Mouse (Mus musculus) heart, embryonic 16.5 days (tissue): ENCODE data around the gene Ccdc162. TPM values are rescaled to one million over a fixed set of nuclear protein-coding genes. Genes with fewer than 3 reads are reported as not detected.

Experiments used
- ATAC-seq: fragments of 200-750 bp; cut with Nextera tagmentation; replicated peaks from 2 replicates; pipeline ENCODE4 v1.8.0; 2017; ENCODE audit warnings: moderate number of reproducible peaks; ENCODE audit not compliant: insufficient read depth, low FRiP score; ENCODE audit errors: extremely low read depth
- H3K27ac ChIP-seq: fragments of 300-500 bp; sonication (generic); 2 replicates; pipeline ENCODE4 v1.5.1; 2014; ENCODE audit warnings: mild to moderate bottlenecking, low read length, control low read depth, moderate library complexity
- H3K27me3 ChIP-seq: fragments of 300-500 bp; sonication (generic); 2 replicates; pipeline ENCODE4 v1.6.1; 2014; ENCODE audit warnings: low read length, mixed read lengths; ENCODE audit not compliant: control insufficient read depth, insufficient read depth
- H3K36me3 ChIP-seq: fragments of 300-500 bp; sonication (generic); 2 replicates; pipeline ENCODE4 v1.6.1; 2014; ENCODE audit not compliant: control insufficient read depth, insufficient read depth
- H3K4me1 ChIP-seq: fragments of 300-500 bp; sonication (generic); 2 replicates; pipeline ENCODE4 v1.6.1; 2014; ENCODE audit warnings: low read length, mixed read lengths; ENCODE audit not compliant: control insufficient read depth, insufficient read depth
- H3K4me2 ChIP-seq: fragments of 300-500 bp; sonication (generic); 2 replicates; pipeline ENCODE4 v1.6.1; 2014; ENCODE audit warnings: low read depth, mild to moderate bottlenecking, control low read depth, low read length
- H3K4me3 ChIP-seq: fragments of 300-500 bp; sonication (generic); 2 replicates; pipeline ENCODE4 v1.5.1; 2014; ENCODE audit warnings: mild to moderate bottlenecking, control low read depth, low read length
- H3K9ac ChIP-seq: fragments of 300-500 bp; sonication (generic); 2 replicates; pipeline ENCODE4 v1.6.1; 2014; ENCODE audit warnings: low read length, control low read depth
- H3K9me3 ChIP-seq: fragments of 300-500 bp; sonication (generic); replicated peaks from 2 replicates; pipeline ENCODE4 v1.6.1; 2016; ENCODE audit warnings: low read length; ENCODE audit not compliant: control insufficient read depth
- WGBS: fragments of 180-500 bp; shearing (Covaris S2); extraction: QIAGEN DNeasy Blood & Tissue Kit; methylation state at CpG from one replicate; pipeline ENCODE4 v1.1.7; 2014; 5-methylcytosine and 5-hydroxymethylcytosine counted together
- polyA plus RNA-seq: library from polyadenylated mRNA; unstranded; fragments of >200 nt; fragmentation: Nextera tagmentation; extraction: Ambion mirVana; gene quantifications from 2 replicates; pipeline ENCODE4 v1.2.1, GENCODE M21; 2015

Gene Ccdc162
- 0.37 and 1.2 TPM in 2 replicates for polyA plus RNA-seq

DNA sequence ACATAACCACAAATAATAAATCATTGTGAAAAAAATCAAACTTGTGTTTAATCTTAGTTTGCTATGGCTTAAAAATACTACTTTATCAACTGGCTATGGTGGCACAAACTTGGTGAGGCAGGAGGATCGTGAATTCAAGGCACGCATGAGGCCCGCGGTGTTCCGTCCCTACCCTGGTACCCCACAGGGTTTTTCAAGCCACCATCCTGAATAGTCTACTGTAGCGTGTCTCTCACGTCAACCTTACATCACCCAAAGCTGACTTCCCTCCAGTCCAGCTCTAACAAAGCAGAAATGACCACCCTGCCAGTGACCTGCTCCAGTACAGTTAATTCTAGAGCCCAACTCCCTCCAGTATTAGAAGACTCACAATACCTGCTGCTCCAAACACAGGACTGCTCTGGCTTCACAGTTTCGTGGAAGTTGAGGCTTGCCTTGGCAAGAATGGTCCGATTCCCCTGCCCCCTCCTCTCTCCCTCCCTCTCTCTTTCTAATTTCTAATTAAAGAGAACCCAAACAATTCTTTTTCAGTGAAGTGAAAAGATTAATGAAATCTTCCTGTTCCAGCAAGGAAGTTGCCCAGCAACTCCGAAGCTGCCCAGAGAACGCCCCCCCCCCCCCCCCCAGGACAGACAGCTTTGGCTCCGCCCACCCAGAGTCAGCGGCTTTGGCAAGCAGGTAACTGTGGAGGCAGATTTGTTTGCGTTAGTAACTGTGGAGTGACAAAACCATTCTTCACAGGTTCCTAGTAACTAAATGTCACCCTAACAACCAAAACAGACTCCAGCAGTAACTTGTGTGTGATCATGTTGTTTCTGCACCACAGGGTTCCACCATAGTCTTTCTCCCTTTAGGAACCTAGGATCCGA, at the start of gene Ccdc162:
TSS of gene Ccdc162 (minus strand) at position 606 of the 869 bp plus-strand sequence.
- no peak within 1 kb of the TSS for H3K27ac ChIP-seq
- H3K9me3 ChIP-seq: no peaks in the 10 kb centered on the region
- no peak within 1 kb of the TSS for H3K9ac ChIP-seq
- no peak within 1 kb of the TSS for H3K4me2 ChIP-seq
- no peak within 1 kb of the TSS for H3K4me3 ChIP-seq
- peaks cover 7% of the 10 kb centered on the region; the same call in 1 of the 2 replicates for H3K36me3 ChIP-seq
- no peak for ATAC-seq
- H3K27me3 ChIP-seq: no peaks in the 10 kb centered on the region
- no peaks in the 10 kb centered on the region for H3K4me1 ChIP-seq
- 63% methylated on average over 15 of the region's 15 CpGs for WGBS

GRCm38 (mm10) chr10:41765586-41765985, 49.2 kb upstream of the Ccdc162 start:
- H3K27me3 ChIP-seq: no peaks in the 10 kb centered on the region
- H3K4me2 ChIP-seq: no peak overlapping the region
- H3K27ac ChIP-seq: no peak overlapping the region
- WGBS: 88% methylated on average over 4 of the region's 4 CpGs
- H3K4me1 ChIP-seq: no peaks in the 10 kb centered on the region
- H3K9me3 ChIP-seq: no peaks in the 10 kb centered on the region
- no peak overlapping the region for H3K4me3 ChIP-seq
- ATAC-seq: no peak
- no peaks in the 10 kb centered on the region for H3K36me3 ChIP-seq
- no peak overlapping the region for H3K9ac ChIP-seq

DNA sequence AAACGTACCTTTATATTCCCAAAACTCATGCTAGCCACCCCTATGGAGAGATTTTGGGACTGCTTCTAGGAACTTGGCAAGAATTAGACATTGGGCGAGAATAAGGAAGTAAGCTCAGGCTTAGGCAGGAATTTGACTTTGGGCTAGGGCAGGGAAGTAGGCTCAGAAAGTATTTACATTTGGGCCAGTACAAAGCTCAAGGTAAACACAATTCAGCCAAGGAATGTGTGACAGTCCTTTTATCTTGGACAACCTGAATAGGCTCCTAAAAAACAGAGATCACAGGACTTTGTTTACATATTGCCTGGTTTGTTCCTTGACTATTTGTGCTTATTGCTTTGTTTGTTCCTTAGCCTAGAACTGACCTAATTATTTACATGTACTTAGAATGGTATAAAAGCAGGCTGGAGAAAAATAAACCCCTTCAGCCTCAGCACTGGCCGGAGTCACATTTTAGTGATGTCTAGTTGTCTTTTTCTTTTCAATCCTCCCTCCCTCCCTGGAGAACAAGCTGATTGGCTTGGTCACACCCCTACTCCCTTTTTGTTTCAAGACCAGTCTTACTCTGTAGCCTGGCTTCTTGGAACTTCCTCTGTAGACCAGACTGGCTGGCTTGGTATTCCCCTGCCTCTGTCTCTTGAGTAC, 47.4 kb upstream of the Ccdc162 start:
- Histone ChIP-seq H3K36me3 (no peaks in the 10 kb centered on the region), H3K27ac (no peak overlapping the region), H3K9me3 (no peaks in the 10 kb centered on the region), H3K9ac (no peak overlapping the region), H3K4me3 (no peak overlapping the region), H3K4me1 (no peaks in the 10 kb centered on the region), H3K27me3 (no peaks in the 10 kb centered on the region), H3K4me2 (no peak overlapping the region)
- no peak for ATAC-seq
- WGBS: 83% methylated on average over 3 of the region's 3 CpGs

GRCm38 (mm10) chr10:41760866-41761265, 44.4 kb upstream of the Ccdc162 start:
- no peaks in the 10 kb centered on the region for H3K36me3 ChIP-seq
- no peaks in the 10 kb centered on the region for H3K9me3 ChIP-seq
- 50% methylated on average over 3 of the region's 3 CpGs for WGBS
- H3K9ac ChIP-seq: no peak overlapping the region
- ATAC-seq: no peak
- H3K27me3 ChIP-seq: no peaks in the 10 kb centered on the region
- no peaks in the 10 kb centered on the region for H3K4me1 ChIP-seq
- H3K4me3 ChIP-seq: no peak overlapping the region
- H3K4me2 ChIP-seq: no peak overlapping the region
- H3K27ac ChIP-seq: no peak overlapping the region

- no peak overlapping the region for H3K9ac ChIP-seq
- ATAC-seq: no peak
Observed at GRCm38 (mm10) chr10:41758041-41758440, 41.6 kb upstream of the Ccdc162 start.

DNA sequence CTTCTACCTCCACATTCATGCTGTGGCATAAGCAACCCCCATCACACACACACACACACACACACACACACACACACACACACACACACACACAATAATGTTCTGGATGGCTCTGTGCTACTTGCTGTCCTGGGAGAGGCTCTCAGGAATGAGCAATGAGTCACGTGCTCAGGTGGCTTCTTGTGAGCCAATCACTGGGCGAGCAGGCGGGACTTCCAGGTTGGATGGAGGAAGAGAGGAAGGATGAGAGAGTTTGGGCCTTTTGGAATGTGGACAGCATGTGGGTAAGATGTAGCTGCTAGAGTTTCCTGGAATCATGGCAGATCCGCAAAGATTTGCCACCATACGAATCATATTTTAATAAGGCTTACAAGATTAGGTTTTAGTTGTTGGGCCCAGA, 40.8 kb upstream of the Ccdc162 start:
- H3K36me3 ChIP-seq: no peaks in the 10 kb centered on the region
- 96% methylated on average over 5 of the region's 5 CpGs for WGBS

More at GRCm38 (mm10) chr10:41758041-41758440, 41.6 kb upstream of the Ccdc162 start:
- H3K4me3 ChIP-seq: no peak overlapping the region
- no peaks in the 10 kb centered on the region for H3K27me3 ChIP-seq
- no peaks in the 10 kb centered on the region for H3K4me1 ChIP-seq
- H3K27ac ChIP-seq: no peak overlapping the region
- no peak overlapping the region for H3K4me2 ChIP-seq
- no peaks in the 10 kb centered on the region for H3K36me3 ChIP-seq
- no peaks in the 10 kb centered on the region for H3K9me3 ChIP-seq

GRCm38 (mm10) chr10:41751867-41752480, 35.5 kb upstream of the Ccdc162 start:
- Histone ChIP-seq H3K36me3 (no peaks in the 10 kb centered on the region), H3K27me3 (no peaks in the 10 kb centered on the region), H3K4me3 (0 out of 2 replicates have a peak overlapping the region, but pooled peaks have one; percentile 6), H3K27ac (no peak overlapping the region), H3K9ac (no peak overlapping the region; the same call in 1 of the 2 replicates), H3K9me3 (no peaks in the 10 kb centered on the region), H3K4me2 (peak overlapping the region; percentile 34), H3K4me1 (no peaks in the 10 kb centered on the region)
- WGBS: 69% methylated on average over 14 of the region's 14 CpGs
- ATAC-seq: no peak

More for the DNA sequence above, 40.8 kb upstream of the Ccdc162 start:
- Histone ChIP-seq H3K27me3 (no peaks in the 10 kb centered on the region), H3K27ac (no peak overlapping the region), H3K4me1 (no peaks in the 10 kb centered on the region), H3K9ac (no peak overlapping the region), H3K4me2 (no peak overlapping the region), H3K4me3 (no peak overlapping the region), H3K9me3 (no peaks in the 10 kb centered on the region)
- ATAC-seq: no peak

- Histone ChIP-seq H3K36me3 (peaks cover 2% of the 10 kb centered on the region; the same call in 1 of the 2 replicates), H3K4me3 (no peak overlapping the region), H3K9ac (no peak overlapping the region), H3K4me2 (no peak overlapping the region), H3K27ac (no peak overlapping the region), H3K9me3 (no peaks in the 10 kb centered on the region), H3K4me1 (no peaks in the 10 kb centered on the region), H3K27me3 (no peaks in the 10 kb centered on the region)
- no peak for ATAC-seq
- WGBS: 76% methylated on average over 3 of the region's 3 CpGs
Observed at GRCm38 (mm10) chr10:41749306-41749705, 32.9 kb upstream of the Ccdc162 start.

DNA sequence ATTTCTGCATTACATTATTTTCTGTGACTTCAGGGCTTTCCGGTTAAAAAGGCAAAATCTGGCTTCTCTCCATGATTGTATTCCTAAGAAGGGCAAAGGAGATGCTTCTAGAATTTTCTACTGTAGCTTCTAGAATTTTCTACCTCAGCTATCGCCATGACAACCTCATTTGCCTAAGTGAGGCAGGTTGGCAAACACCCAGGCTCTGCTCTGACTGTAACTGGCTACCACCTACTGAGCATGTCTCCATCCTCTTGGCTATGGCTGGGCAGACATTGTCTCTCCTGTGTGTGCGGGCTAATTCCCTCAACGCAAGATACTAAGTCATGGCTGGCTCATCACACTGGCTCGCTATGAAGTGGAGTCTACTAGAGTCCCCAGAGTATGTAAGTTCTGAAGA, 30.1 kb upstream of the Ccdc162 start:
- Histone ChIP-seq H3K4me2 (no peak overlapping the region), H3K27ac (no peak overlapping the region), H3K27me3 (no peaks in the 10 kb centered on the region), H3K36me3 (peaks cover 9% of the 10 kb centered on the region; the same call in 1 of the 2 replicates), H3K4me1 (no peaks in the 10 kb centered on the region), H3K4me3 (no peak overlapping the region), H3K9ac (no peak overlapping the region), H3K9me3 (no peaks in the 10 kb centered on the region)
- no peak for ATAC-seq
- 93% methylated on average over 5 of the region's 5 CpGs for WGBS
